16 mouse cellular contexts compared by ENCODE assay signal in genomic region chr12:108823036-108823435, GRCm38 (mm10).
"Had no signal": no experiment of that assay in that cellular context is flagged by ENCODE, and none has a peak within 500 bp of the region (broad histone marks: within the 10 kb centered on the region; RNA-seq: fewer than 3 reads in every experiment).

No protein-coding gene starts in this region.

- H3K4me1 ChIP-seq: liver, embryonic 13.5 days; midbrain, embryonic 12.5 days; midbrain, embryonic 15.5 days; neural tube, embryonic 12.5 days; neural tube, embryonic 15.5 days had no signal

- DNase-seq: layer of hippocampus, postnatal 36 days; liver, embryonic 13.5 days; right cerebral cortex, adult 18-20 months; right cerebral cortex, postnatal 14 days; right cerebral cortex, postnatal 4 days; thymus, adult 2 months; thymus, postnatal 14 days; thymus, postnatal 4 days had no signal

- H3K27me3 ChIP-seq: liver, embryonic 13.5 days; midbrain, embryonic 12.5 days; midbrain, embryonic 15.5 days; neural tube, embryonic 12.5 days; neural tube, embryonic 15.5 days had no signal

- H3K36me3 ChIP-seq: midbrain, embryonic 15.5 days had no signal

- H3K9me3 ChIP-seq: liver, embryonic 13.5 days; midbrain, embryonic 12.5 days; midbrain, embryonic 15.5 days; neural tube, embryonic 12.5 days; neural tube, embryonic 15.5 days had no signal

- H3K9ac ChIP-seq: liver, embryonic 13.5 days; midbrain, embryonic 12.5 days; midbrain, embryonic 15.5 days; neural tube, embryonic 12.5 days; neural tube, embryonic 15.5 days had no signal

- H3K4me3 ChIP-seq: left cerebral cortex, adult 2 months; liver, embryonic 13.5 days; midbrain, embryonic 12.5 days; midbrain, embryonic 15.5 days; neural tube, embryonic 12.5 days; neural tube, embryonic 15.5 days had no signal

- H3K27ac ChIP-seq: left cerebral cortex, adult 2 months; liver, embryonic 13.5 days; macrophage; midbrain, embryonic 12.5 days; midbrain, embryonic 15.5 days; neural tube, embryonic 12.5 days; neural tube, embryonic 15.5 days; stomach, postnatal 0 days had no signal

- H3K4me2 ChIP-seq: liver, embryonic 13.5 days; midbrain, embryonic 12.5 days; midbrain, embryonic 15.5 days; neural tube, embryonic 12.5 days; neural tube, embryonic 15.5 days had no signal

- ATAC-seq: intestine, postnatal 0 days; midbrain, embryonic 15.5 days had no signal
